Mouse (Mus musculus): ENCODE measurements around the gene Prl7d1.

- no peak for TF ChIP-seq HCFC1 (IDR thresholded peaks at IDR 0.05; ENCODE audit: low read depth, low read length)
- TF ChIP-seq CHD2 (IDR thresholded peaks at IDR 0.05; ENCODE audit: low read length), result no peak
- no peak for TF ChIP-seq POLR2A (IDR thresholded peaks at IDR 0.05; ENCODE audit: low read depth, low read length)
- no peak for TF ChIP-seq UBTF (IDR thresholded peaks at IDR 0.05; ENCODE audit: low read depth, low read length)
- no peak for TF ChIP-seq MEF2A (IDR thresholded peaks at IDR 0.05; ENCODE audit: borderline replicate concordance, low read depth, low read length)
- no peak for TF ChIP-seq MXI1 (IDR thresholded peaks at IDR 0.05; ENCODE audit: low read depth, low read length)
- no peak for TF ChIP-seq MYC (IDR thresholded peaks at IDR 0.05; ENCODE audit: low read depth, low read length)
- TF ChIP-seq EP300 (IDR thresholded peaks at IDR 0.05; ENCODE audit: low read length), result no peak
Observed at GRCm38 (mm10) chr13:27660747-27661146, 55.8 kb downstream of the Prl7d1 start.
